Mouse (Mus musculus) midbrain, postnatal 0 days (tissue): ENCODE results near the gene Cers6. TPM values are rescaled to one million over a fixed set of nuclear protein-coding genes. Genes with fewer than 3 reads are reported as not detected.

Source experiments
- ATAC-seq: fragments of 200-750 bp; cut with Nextera tagmentation; 2 replicates; pipeline ENCODE4 v1.8.0; 2017; ENCODE audit warnings: moderate number of reproducible peaks, mild to moderate bottlenecking, moderate TSS enrichment, moderate library complexity; ENCODE audit not compliant: low FRiP score
- DNase-seq: peaks from one replicate; pipeline ENCODE4 v3.0.0-alpha.2; 2015; ENCODE audit warnings: low spot score
- H3K27ac ChIP-seq: fragments of 300-500 bp; sonication (generic); 2 replicates; pipeline ENCODE4 v1.5.1; 2014; ENCODE audit warnings: low read depth, mild to moderate bottlenecking, low read length, mixed read lengths
- H3K27me3 ChIP-seq: fragments of 300-500 bp; sonication (generic); 2 replicates; pipeline ENCODE4 v1.6.1; 2014; ENCODE audit warnings: low read length, control low read depth, mixed read lengths; ENCODE audit not compliant: insufficient read depth
- H3K36me3 ChIP-seq: fragments of 300-500 bp; sonication (generic); 2 replicates; pipeline ENCODE4 v1.6.1; 2014; ENCODE audit warnings: low read length, control low read depth, mixed read lengths; ENCODE audit not compliant: insufficient read depth
- H3K4me1 ChIP-seq: fragments of 300-500 bp; sonication (generic); 2 replicates; pipeline ENCODE4 v1.6.1; 2014; ENCODE audit warnings: mild to moderate bottlenecking, control low read depth, antibody characterized with exemption, low read length, mixed read lengths; ENCODE audit not compliant: insufficient read depth
- H3K4me2 ChIP-seq: fragments of 300-500 bp; sonication (generic); 2 replicates; pipeline ENCODE4 v1.6.1; 2014; ENCODE audit warnings: low read depth, mild to moderate bottlenecking, low read length, mixed read lengths; ENCODE audit not compliant: poor library complexity, severe bottlenecking
- H3K4me3 ChIP-seq: fragments of 300-500 bp; sonication (generic); 2 replicates; pipeline ENCODE4 v1.5.1; 2014; ENCODE audit warnings: low read depth, mild to moderate bottlenecking, low read length, moderate library complexity
- H3K9ac ChIP-seq: fragments of 300-500 bp; sonication (generic); replicated peaks from 2 replicates; pipeline ENCODE4 v1.6.1; 2014; ENCODE audit warnings: mild to moderate bottlenecking, low read length, moderate library complexity, mixed read lengths; ENCODE audit not compliant: poor library complexity, severe bottlenecking
- H3K9me3 ChIP-seq: fragments of 300-500 bp; sonication (generic); 2 replicates; pipeline ENCODE4 v1.6.1; 2016; ENCODE audit warnings: low read length, control low read depth
- CTCF ChIP-seq: IDR thresholded peaks from 2 replicates; pipeline ENCODE4 v1.5.1; 2016; ENCODE audit warnings: antibody characterized with exemption, mild to moderate bottlenecking
- WGBS: fragments of 180-500 bp; shearing (Covaris S2); extraction: QIAGEN DNeasy Blood & Tissue Kit; methylation state at CpG from one replicate; pipeline ENCODE4 v1.1.7; 2014; 5-methylcytosine and 5-hydroxymethylcytosine counted together
- polyA plus RNA-seq: library from polyadenylated mRNA; unstranded; fragments of >200 nt; fragmentation: Nextera tagmentation; extraction: Ambion mirVana; gene quantifications from 2 replicates; pipeline ENCODE4 v1.2.1, GENCODE M21; 2015
- total RNA-seq: library from RNA; depleted of rRNA; stranded (reverse); fragments of >200 nt; gene quantifications from 2 replicates; pipeline ENCODE4 v1.2.3, GENCODE M21; 2014

The Cers6 gene
- total and polyA plus RNA-seq, 2 experiments from 2014 or later: 29.8 to 57.1 TPM

DNA sequence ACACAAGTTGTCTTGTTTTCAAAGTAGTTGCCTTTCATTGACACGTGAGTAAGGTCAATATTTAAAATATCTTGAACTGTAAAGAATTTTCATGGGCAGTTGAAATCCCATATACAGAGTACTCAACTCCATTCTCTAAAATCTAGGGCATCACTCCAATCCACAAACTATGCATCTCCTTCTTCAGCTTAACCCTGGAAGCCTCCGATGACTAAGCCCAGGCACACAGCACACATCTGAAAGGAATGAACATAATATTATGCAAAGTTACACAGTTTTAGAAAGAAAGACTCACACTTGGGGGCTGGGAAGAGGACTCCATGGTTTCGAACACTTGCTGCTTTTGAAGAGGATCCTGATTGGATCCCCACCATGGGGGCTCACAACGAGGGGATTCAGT is 260.4 kb downstream of the Cers6 start:
- 74% methylated on average over 4 of the region's 4 CpGs for whole genome bisulfite sequencing
- H3K9me3 ChIP-seq: no peaks in the 10 kb centered on the region

GRCm38 (mm10) chr2:69125425-69125824 is 264.2 kb downstream of the Cers6 start:
- Histone ChIP-seq H3K9ac (no peak overlapping the region), H3K27ac (no peak overlapping the region), H3K36me3 (no peaks in the 10 kb centered on the region), H3K9me3 (no peaks in the 10 kb centered on the region), H3K4me2 (no peak overlapping the region), H3K27me3 (no peaks in the 10 kb centered on the region), H3K4me1 (0 out of 2 replicates have a peak, but pooled peaks cover 3% of the 10 kb centered on the region), H3K4me3 (no peak overlapping the region)
- DNase-seq (peak; percentile 29), ATAC-seq (peak; percentile 33; the same call in 1 of the 2 replicates)
- 39% methylated on average over 3 of the region's 3 CpGs for WGBS
- no peak for TF ChIP-seq CTCF

More for the DNA sequence above, 260.4 kb downstream of the Cers6 start:
- no peak overlapping the region for H3K9ac ChIP-seq
- H3K27me3 ChIP-seq: no peaks in the 10 kb centered on the region
- H3K36me3 ChIP-seq: no peaks in the 10 kb centered on the region
- TF ChIP-seq CTCF: no peak
- ATAC-seq (no peak), DNase-seq (no peak)
- H3K27ac ChIP-seq: no peak overlapping the region
- H3K4me2 ChIP-seq: no peak overlapping the region
- 0 out of 2 replicates have a peak, but pooled peaks cover 3% of the 10 kb centered on the region for H3K4me1 ChIP-seq
- no peak overlapping the region for H3K4me3 ChIP-seq

- TF ChIP-seq CTCF: no peak
- no peaks in the 10 kb centered on the region for H3K27me3 ChIP-seq
- H3K9ac ChIP-seq: no peak overlapping the region
- H3K9me3 ChIP-seq: no peaks in the 10 kb centered on the region
- DNase-seq (peak; percentile 45), ATAC-seq (0 out of 2 replicates have a peak, but pooled peaks have one; percentile 50)
- 79% methylated on average over 7 of the region's 7 CpGs for WGBS
- H3K4me1 ChIP-seq: 0 out of 2 replicates have a peak, but pooled peaks cover 3% of the 10 kb centered on the region
- H3K4me2 ChIP-seq: no peak overlapping the region
- no peak overlapping the region for H3K4me3 ChIP-seq
- H3K27ac ChIP-seq: no peak overlapping the region
- no peaks in the 10 kb centered on the region for H3K36me3 ChIP-seq
These were observed 267.1 kb downstream of the Cers6 start for GRCm38 (mm10) chr2:69128321-69128720.

DNA sequence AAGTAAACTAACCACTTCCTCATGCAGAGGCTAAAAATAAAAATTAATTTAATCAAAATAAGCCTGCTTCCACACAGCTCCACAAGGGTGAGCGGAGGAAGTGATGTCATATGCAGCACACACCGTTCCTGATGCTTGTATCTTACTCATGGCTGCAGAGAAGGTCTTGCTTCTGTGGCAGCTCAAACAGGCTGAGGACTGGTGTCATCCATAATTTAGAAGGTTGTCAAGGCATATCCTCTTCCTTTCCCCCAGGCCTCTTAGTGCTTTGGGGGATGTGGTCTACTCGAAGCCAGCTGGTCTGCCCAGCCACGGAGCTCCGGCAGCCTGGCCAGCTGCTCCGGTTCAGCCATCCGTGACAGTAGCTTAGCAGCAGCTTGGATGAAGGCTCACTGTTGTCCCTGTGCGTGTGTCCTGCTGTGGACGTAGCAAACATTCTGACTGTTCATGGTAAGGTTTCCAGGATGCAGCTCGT is 267.7 kb downstream of the Cers6 start:
- no peak for TF ChIP-seq CTCF
- Histone ChIP-seq H3K4me3 (no peak overlapping the region), H3K27me3 (no peaks in the 10 kb centered on the region), H3K9me3 (no peaks in the 10 kb centered on the region), H3K4me1 (0 out of 2 replicates have a peak, but pooled peaks cover 3% of the 10 kb centered on the region), H3K9ac (no peak overlapping the region), H3K4me2 (no peak overlapping the region), H3K27ac (0 out of 2 replicates have a peak overlapping the region, but pooled peaks have one; percentile 14), H3K36me3 (no peaks in the 10 kb centered on the region)
- 24% methylated on average over 10 of the region's 10 CpGs for WGBS
- ATAC-seq (peak; percentile 78), DNase-seq (peak; percentile 81)

DNA sequence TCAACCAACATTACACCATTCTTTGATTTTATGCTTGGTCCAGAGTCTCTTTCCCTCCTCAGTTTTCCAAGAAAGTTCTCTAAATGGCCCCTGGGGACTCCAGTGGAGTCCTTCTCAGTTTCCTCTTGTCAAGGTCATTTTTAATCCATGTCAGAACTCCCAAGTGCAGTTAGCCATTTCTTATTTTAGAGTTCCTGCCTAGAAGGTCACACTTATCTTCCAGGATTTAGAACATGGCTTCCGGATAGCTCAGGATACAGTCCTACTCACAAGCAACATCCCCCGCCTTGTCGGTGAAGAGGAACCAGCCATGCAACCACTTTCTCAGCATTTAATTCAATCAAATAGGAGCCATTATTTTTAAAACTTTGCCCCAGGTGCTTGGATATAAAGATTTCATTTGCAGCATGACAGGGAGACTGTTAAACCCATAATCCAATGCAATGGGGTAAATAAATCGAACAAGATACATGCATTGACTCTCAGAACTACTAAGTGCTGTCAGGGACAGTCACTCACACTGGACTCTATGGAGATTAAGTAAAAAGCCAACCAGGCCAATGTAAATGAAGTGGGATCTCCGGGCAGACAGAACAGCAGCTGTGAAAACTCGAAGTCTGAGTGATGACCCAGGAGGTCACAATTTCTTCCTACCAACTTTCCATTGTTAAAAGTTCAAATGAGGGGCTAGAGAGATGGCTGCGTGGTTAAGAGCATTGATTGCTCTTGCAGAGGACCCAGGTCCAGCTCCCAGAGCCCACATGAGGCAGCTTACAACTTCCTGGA is 268.4 kb downstream of the Cers6 start:
- ATAC-seq: no peak
- no peaks in the 10 kb centered on the region for H3K27me3 ChIP-seq
- DNase-seq: no peak
- no peak overlapping the region for H3K4me2 ChIP-seq
- no peak overlapping the region for H3K9ac ChIP-seq
- 61% methylated on average over 7 of the region's 7 CpGs for WGBS
- H3K4me1 ChIP-seq: 0 out of 2 replicates have a peak, but pooled peaks cover 3% of the 10 kb centered on the region
- no peaks in the 10 kb centered on the region for H3K9me3 ChIP-seq
- no peak overlapping the region for H3K27ac ChIP-seq
- H3K36me3 ChIP-seq: no peaks in the 10 kb centered on the region
- H3K4me3 ChIP-seq: no peak overlapping the region
- TF ChIP-seq CTCF: no peak

GRCm38 (mm10) chr2:69132046-69132445 is 270.8 kb downstream of the Cers6 start:
- ATAC-seq: no peak
- no peaks in the 10 kb centered on the region for H3K36me3 ChIP-seq
- no peaks in the 10 kb centered on the region for H3K9me3 ChIP-seq
- no peak overlapping the region for H3K4me2 ChIP-seq
- no peak overlapping the region for H3K4me3 ChIP-seq
- no peaks in the 10 kb centered on the region for H3K27me3 ChIP-seq
- DNase-seq: no peak
- WGBS: 66% methylated on average over 3 of the region's 3 CpGs
- H3K9ac ChIP-seq: no peak overlapping the region
- no peak for TF ChIP-seq CTCF
- H3K4me1 ChIP-seq: no peaks in the 10 kb centered on the region
- H3K27ac ChIP-seq: no peak overlapping the region
